Mouse (Mus musculus) forebrain, embryonic 16.5 days (tissue): ENCODE data around the gene Ccr4. TPM values are rescaled to one million over a fixed set of nuclear protein-coding genes. Genes with fewer than 3 reads are reported as not detected.

Source experiments
- ATAC-seq: fragments of 200-750 bp; cut with Nextera tagmentation; 2 replicates; pipeline ENCODE4 v1.8.0; 2017; ENCODE audit warnings: mild to moderate bottlenecking, moderate library complexity
- H3K27ac ChIP-seq: fragments of 300-500 bp; sonication (generic); 2 replicates; pipeline ENCODE4 v1.5.1; 2014; ENCODE audit warnings: low read length, control low read depth
- H3K27me3 ChIP-seq: fragments of 300-500 bp; sonication (generic); replicated peaks from 2 replicates; pipeline ENCODE4 v1.6.1; 2014; ENCODE audit warnings: low read length; ENCODE audit not compliant: control insufficient read depth, insufficient read depth
- H3K36me3 ChIP-seq: fragments of 300-500 bp; sonication (generic); 2 replicates; pipeline ENCODE4 v1.6.1; 2014; ENCODE audit not compliant: control insufficient read depth, insufficient read depth
- H3K4me1 ChIP-seq: fragments of 300-500 bp; sonication (generic); replicated peaks from 2 replicates; pipeline ENCODE4 v1.6.1; 2014; ENCODE audit warnings: low read length; ENCODE audit not compliant: control insufficient read depth, insufficient read depth
- H3K4me2 ChIP-seq: fragments of 300-500 bp; sonication (generic); 2 replicates; pipeline ENCODE4 v1.6.1; 2014; ENCODE audit warnings: mild to moderate bottlenecking, low read length, control low read depth
- H3K4me3 ChIP-seq: fragments of 300-500 bp; sonication (generic); replicated peaks from 2 replicates; pipeline ENCODE4 v1.5.1; 2014; ENCODE audit warnings: mild to moderate bottlenecking, low read length, control low read depth
- H3K9ac ChIP-seq: fragments of 300-500 bp; sonication (generic); replicated peaks from 2 replicates; pipeline ENCODE4 v1.6.1; 2014; ENCODE audit warnings: low read depth, low read length, control low read depth
- H3K9me3 ChIP-seq: fragments of 300-500 bp; sonication (generic); 2 replicates; pipeline ENCODE4 v1.6.1; 2016; ENCODE audit warnings: low read length; ENCODE audit not compliant: control insufficient read depth
- WGBS: fragments of 180-500 bp; shearing (Covaris S2); extraction: QIAGEN DNeasy Blood & Tissue Kit; methylation state at CpG from one replicate; pipeline ENCODE4 v1.1.7; 2014; 5-methylcytosine and 5-hydroxymethylcytosine counted together
- polyA plus RNA-seq: library from polyadenylated mRNA; unstranded; fragments of >200 nt; fragmentation: Nextera tagmentation; extraction: Ambion mirVana; gene quantifications from 2 replicates; pipeline ENCODE4 v1.2.1, GENCODE M21; 2015

Gene Ccr4
- polyA plus RNA-seq: not detected in 2 replicates

DNA sequence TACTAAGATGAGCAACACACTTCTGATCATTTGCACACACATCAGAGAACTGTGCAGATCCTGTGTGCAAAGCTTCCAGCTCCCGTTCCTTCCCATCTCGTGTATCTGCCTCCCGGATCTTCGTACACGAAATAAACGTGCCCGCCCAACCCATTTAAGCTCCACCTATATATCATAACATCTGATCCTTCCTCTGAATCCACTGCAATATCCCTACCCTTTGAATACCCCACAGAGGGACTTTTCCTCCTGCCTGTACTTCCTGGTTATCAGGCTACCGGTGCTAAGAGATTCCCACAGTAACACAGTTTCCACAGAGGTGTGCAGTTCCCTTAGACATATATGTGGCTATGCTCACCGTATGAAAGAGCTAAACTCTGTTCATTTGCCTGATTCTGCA, at the start of gene Ccr4:
Gene Ccr4 (minus strand): TSS at position 101 of the 400 bp plus-strand sequence.
- H3K4me3 ChIP-seq: no peak within 1 kb of the TSS
- WGBS: 91% methylated on average over 9 of the region's 9 CpGs
- no peaks in the 10 kb centered on the region for H3K36me3 ChIP-seq
- no peaks in the 10 kb centered on the region for H3K4me1 ChIP-seq
- H3K27me3 ChIP-seq: no peaks in the 10 kb centered on the region
- no peak within 1 kb of the TSS for H3K4me2 ChIP-seq
- no peak for ATAC-seq
- H3K9me3 ChIP-seq: no peaks in the 10 kb centered on the region
- H3K27ac ChIP-seq: no peak within 1 kb of the TSS
- no peak within 1 kb of the TSS for H3K9ac ChIP-seq

DNA sequence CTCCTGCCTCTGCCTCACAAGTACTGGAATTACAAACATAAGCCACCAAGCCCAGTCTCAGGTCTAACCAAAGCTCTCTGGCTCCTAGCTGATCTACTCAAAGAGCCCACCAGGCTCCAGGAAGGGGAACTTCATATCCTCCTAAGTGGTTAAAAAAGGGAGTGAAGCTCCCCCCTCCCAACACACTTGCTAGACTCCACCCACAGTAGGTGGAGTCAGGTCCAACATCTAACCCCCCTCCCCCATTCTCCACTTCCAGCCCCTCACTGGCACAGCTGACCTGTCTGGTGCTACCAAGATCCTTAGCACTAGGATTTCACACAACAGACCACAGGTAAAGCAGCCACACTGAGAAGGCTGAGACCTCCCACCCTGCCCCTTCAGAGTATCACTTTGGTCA, 49.1 kb upstream of the Ccr4 start:
- H3K27ac ChIP-seq: no peak overlapping the region
- no peak overlapping the region for H3K4me2 ChIP-seq
- no peak for ATAC-seq
- peaks cover 3% of the 10 kb centered on the region; the same call in 1 of the 2 replicates for H3K4me1 ChIP-seq
- no peaks in the 10 kb centered on the region for H3K36me3 ChIP-seq
- no peak overlapping the region for H3K4me3 ChIP-seq
- no peak overlapping the region for H3K9ac ChIP-seq
- no peaks in the 10 kb centered on the region for H3K9me3 ChIP-seq
- H3K27me3 ChIP-seq: peaks cover 15% of the 10 kb centered on the region

GRCm38 (mm10) chr9:114550033-114550432, 45.3 kb upstream of the Ccr4 start:
- Histone ChIP-seq H3K4me3 (no peak overlapping the region), H3K4me2 (no peak overlapping the region), H3K9me3 (no peaks in the 10 kb centered on the region), H3K27me3 (peaks cover 14% of the 10 kb centered on the region), H3K36me3 (no peaks in the 10 kb centered on the region), H3K9ac (no peak overlapping the region), H3K4me1 (peaks cover 8% of the 10 kb centered on the region), H3K27ac (no peak overlapping the region)
- ATAC-seq: no peak
- 21% methylated on average over 6 of the region's 6 CpGs for WGBS

GRCm38 (mm10) chr9:114549117-114549516, 44.4 kb upstream of the Ccr4 start:
- Histone ChIP-seq H3K4me3 (no peak overlapping the region), H3K4me1 (peaks cover 9% of the 10 kb centered on the region), H3K4me2 (no peak overlapping the region), H3K27me3 (peaks cover 14% of the 10 kb centered on the region), H3K9ac (no peak overlapping the region), H3K27ac (no peak overlapping the region), H3K36me3 (no peaks in the 10 kb centered on the region), H3K9me3 (no peaks in the 10 kb centered on the region)
- WGBS: 7% methylated on average over 5 of the region's 5 CpGs
- no peak for ATAC-seq

DNA sequence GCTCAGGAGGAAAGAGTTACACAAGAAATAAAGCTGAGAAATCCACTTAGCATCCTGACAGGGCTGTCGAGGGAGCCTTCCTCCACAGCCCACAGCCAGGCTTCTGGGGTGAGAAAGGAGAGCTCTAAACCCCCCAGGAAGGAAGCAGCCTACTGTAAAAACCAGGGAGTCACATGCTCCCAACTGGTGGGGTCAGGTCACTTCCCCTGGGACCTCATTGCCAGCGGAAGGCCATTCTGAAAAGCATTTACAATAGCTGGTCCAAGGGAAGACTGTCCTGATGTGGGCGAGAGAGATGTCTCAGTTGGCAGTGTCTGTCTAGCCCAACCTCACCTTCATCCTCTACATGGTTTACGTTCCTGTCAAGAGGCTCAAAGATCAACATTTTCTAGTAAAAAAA, 43.8 kb upstream of the Ccr4 start:
- Histone ChIP-seq H3K9me3 (no peaks in the 10 kb centered on the region), H3K9ac (no peak overlapping the region), H3K27me3 (peaks cover 14% of the 10 kb centered on the region), H3K27ac (no peak overlapping the region), H3K36me3 (no peaks in the 10 kb centered on the region), H3K4me3 (no peak overlapping the region), H3K4me1 (peaks cover 9% of the 10 kb centered on the region), H3K4me2 (no peak overlapping the region)
- WGBS: 31% methylated on average over 4 of the region's 4 CpGs
- ATAC-seq: no peak

DNA sequence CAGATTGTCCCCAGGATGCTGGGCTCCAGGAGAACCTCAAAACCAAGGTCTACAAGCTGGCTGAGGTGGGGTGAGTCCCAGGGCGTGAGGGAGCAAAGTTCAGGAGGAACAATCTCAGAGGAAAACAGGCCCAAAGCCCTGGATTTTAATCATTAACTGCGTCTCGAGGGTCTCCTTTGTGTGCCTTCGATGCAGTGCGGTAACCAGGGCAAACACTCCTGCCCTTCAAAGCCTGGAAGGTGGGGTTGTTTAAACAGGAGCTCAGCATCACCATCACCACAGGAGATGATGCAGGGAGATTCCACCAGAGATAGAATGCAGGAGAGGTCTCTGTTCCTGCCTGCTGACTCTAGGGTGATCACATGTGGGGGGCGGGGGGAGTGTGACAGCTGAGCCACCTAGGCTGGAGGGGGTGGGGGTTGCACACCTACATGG, 42.9 kb upstream of the Ccr4 start:
- no peak for ATAC-seq
- peaks cover 9% of the 10 kb centered on the region for H3K4me1 ChIP-seq
- H3K9ac ChIP-seq: no peak overlapping the region
- H3K9me3 ChIP-seq: no peaks in the 10 kb centered on the region
- H3K27ac ChIP-seq: no peak overlapping the region
- H3K36me3 ChIP-seq: no peaks in the 10 kb centered on the region
- H3K27me3 ChIP-seq: peaks cover 14% of the 10 kb centered on the region
- no peak overlapping the region for H3K4me2 ChIP-seq
- 15% methylated on average over 6 of the region's 6 CpGs for WGBS
- H3K4me3 ChIP-seq: no peak overlapping the region

DNA sequence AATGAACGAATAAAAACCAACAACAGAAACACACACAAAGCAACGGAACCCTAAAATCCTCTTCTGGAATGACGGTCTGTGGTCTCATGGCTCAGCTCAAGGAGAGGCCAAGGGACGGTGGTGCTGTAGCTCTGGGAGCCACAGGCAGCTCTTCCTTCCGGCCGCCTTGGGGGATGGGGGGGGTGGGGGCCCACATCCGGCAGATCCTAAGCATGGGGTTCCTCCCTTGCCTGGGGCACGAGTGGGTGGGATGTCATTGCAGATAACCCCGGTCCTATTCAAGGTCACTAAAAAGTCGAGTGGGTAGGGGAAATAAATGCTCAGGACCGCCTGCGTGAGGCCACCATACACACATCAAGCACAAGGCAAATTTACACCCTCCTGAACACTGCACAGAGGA, 42.0 kb upstream of the Ccr4 start:
- Histone ChIP-seq H3K36me3 (no peaks in the 10 kb centered on the region), H3K27ac (no peak overlapping the region), H3K9me3 (no peaks in the 10 kb centered on the region), H3K4me1 (peaks cover 9% of the 10 kb centered on the region), H3K9ac (no peak overlapping the region), H3K4me2 (no peak overlapping the region), H3K27me3 (peaks cover 14% of the 10 kb centered on the region), H3K4me3 (no peak overlapping the region)
- WGBS: 77% methylated on average over 12 of the region's 12 CpGs
- no peak for ATAC-seq

DNA sequence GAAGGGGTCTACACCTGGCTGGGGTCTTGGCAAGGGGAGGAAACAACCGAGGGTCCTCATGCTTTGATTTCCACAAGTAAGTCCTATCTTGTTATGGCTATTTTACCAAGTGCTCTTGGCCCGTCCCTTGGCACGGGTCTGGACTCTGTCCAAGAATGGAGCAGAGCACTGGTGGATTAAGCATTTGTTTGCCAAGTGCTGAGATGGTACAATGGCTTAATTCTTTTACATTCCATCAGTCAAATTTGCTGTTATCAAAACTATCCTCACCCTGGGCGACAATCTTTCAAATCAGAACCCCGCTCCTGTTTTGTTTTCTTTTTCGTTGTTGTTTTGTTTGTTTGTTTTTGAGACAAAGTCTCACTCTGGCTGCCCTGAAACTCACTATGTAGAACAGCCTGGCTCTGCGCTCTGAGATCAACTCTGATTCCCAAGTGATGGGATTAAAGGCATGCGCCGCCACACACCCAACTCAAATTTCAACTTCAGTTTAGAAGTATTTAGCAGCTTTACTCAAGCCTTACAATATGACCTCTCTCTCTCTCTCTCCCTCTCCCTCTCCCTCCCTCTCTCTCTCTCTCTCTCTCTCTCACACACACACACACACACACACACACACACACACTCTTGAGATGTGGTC, 40.2 kb upstream of the Ccr4 start:
- ATAC-seq: no peak
- H3K27ac ChIP-seq: no peak overlapping the region
- no peak overlapping the region for H3K4me3 ChIP-seq
- H3K9ac ChIP-seq: no peak overlapping the region
- H3K4me2 ChIP-seq: no peak overlapping the region
- H3K36me3 ChIP-seq: no peaks in the 10 kb centered on the region
- peaks cover 9% of the 10 kb centered on the region for H3K4me1 ChIP-seq
- no peaks in the 10 kb centered on the region for H3K9me3 ChIP-seq
- peaks cover 16% of the 10 kb centered on the region for H3K27me3 ChIP-seq
- 12% methylated on average over 9 of the region's 9 CpGs for WGBS

DNA sequence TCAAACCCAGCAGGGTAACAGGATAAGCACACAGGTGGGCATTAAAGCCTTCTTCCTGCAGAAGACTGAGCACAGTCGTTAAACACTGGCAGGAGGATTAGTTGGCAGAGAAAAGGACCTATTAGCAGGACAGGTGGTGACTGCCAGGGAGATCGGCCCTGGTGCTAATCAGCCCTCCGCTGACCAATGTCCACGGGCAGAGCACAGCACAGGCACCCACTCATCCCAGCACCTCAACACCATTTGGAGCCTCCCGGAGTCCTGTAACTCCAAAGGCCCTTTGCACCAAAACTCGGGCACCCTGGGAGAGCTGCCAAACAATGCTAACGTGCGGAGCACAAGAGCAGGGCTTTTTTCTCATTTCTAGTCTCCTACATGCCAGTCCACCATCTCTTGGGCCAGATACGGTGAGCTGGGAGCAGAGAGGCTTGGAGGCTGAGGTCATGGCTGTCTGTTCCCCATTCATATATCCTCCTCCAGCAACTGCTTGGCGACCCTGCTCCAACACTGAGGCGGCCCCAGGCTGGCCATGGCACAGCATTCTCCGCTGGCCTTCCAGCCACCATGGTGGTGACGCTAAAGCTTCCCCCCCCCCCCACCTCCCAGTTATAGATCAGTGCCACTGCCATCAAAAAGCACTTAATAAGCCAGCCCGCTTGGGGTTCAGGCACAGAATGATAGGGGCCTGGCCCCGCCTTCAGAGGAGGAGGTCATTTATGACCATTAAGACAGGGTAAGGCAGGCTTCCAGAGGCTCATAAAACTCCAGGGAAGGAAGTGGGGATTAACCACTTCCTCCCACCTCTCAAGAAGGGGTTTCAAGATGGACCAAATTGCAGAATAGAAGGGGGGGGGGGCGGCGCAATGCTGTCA, 39.4 kb upstream of the Ccr4 start:
- Histone ChIP-seq H3K4me3 (no peak overlapping the region), H3K36me3 (no peaks in the 10 kb centered on the region), H3K27ac (no peak overlapping the region), H3K27me3 (peaks cover 16% of the 10 kb centered on the region), H3K4me1 (peaks cover 9% of the 10 kb centered on the region), H3K4me2 (no peak overlapping the region), H3K9me3 (no peaks in the 10 kb centered on the region), H3K9ac (no peak overlapping the region)
- no peak for ATAC-seq
- 45% methylated on average over 17 of the region's 17 CpGs for WGBS
